8 mouse cellular contexts compared by ENCODE assay signal in the genomic region with DNA sequence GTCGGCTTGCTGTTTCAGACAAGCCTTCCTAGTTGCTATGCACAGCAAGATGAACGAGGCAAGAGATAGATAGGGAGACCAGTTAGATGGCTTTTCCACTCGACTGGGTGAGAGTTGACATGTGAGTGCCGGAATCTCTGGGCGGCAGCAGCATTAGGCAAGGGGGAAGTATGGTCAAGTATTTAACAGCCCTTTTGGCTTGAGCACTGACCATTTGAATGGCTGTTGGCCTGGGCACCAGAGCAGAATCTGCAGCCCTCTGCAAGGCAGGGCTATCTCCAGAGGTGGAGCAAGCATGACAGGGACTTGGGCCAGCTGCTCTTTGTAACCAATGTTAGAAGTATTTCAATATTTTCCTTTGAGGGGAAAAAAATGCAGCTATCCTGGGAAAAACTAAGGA. TPM values are rescaled to one million over a fixed set of nuclear protein-coding genes. Genes with fewer than 3 reads are reported as not detected.
DNase-seq lines count a peak whose midpoint lies in the region; ATAC-seq and TF ChIP-seq lines count a peak whose summit lies in the region.
"Had no signal": no experiment of that assay in that cellular context is flagged by ENCODE, and none has a peak within 500 bp of the region (broad histone marks: within the 10 kb centered on the region; RNA-seq: fewer than 3 reads in every experiment).

No protein-coding gene starts in this region.

- no peaks in the 10 kb centered on the region for H3K9me3 ChIP-seq in stomach, embryonic 15.5 days
- no peaks in the 10 kb centered on the region for H3K9me3 ChIP-seq in stomach, postnatal 0 days (ENCODE audit: control insufficient read depth, low read length)
- no peaks in the 10 kb centered on the region for H3K9me3 ChIP-seq in forebrain, embryonic 14.5 days (replicated peaks; ENCODE audit: control insufficient read depth, low read length)
- H3K9me3 ChIP-seq: midbrain, embryonic 12.5 days had no signal

- no peak for DNase-seq in stomach, postnatal 0 days (ENCODE audit: low spot score)
- peak; percentile 54 to 59 for DNase-seq in heart, adult 9 months (ENCODE audit: low spot score in 2 of 2)
- DNase-seq in kidney, postnatal 25 days = peak; percentile 21 to 49
- no peak for DNase-seq in forebrain, embryonic 14.5 days (ENCODE audit: low spot score)
- no peak for DNase-seq in thymus, postnatal 36 days
- no peak for DNase-seq in spleen, adult 18-20 months

- H3K36me3 ChIP-seq in stomach, embryonic 15.5 days = no peaks in the 10 kb centered on the region
- H3K36me3 ChIP-seq in stomach, postnatal 0 days (ENCODE audit: control insufficient read depth, insufficient read depth, low read length) = no peaks in the 10 kb centered on the region
- no peaks in the 10 kb centered on the region for H3K36me3 ChIP-seq in forebrain, embryonic 14.5 days (ENCODE audit: control insufficient read depth, insufficient read depth, low read length)
- H3K36me3 ChIP-seq: midbrain, embryonic 12.5 days had no signal

- no peak for TF ChIP-seq EP300 in stomach, postnatal 0 days (optimal IDR thresholded peaks at IDR 0.05)

- no peak overlapping the region for H3K4me2 ChIP-seq in stomach, embryonic 15.5 days
- no peak overlapping the region for H3K4me2 ChIP-seq in stomach, postnatal 0 days (replicated peaks; ENCODE audit: low read depth)
- no peak overlapping the region for H3K4me2 ChIP-seq in forebrain, embryonic 14.5 days (ENCODE audit: low read length)
- H3K4me2 ChIP-seq: midbrain, embryonic 12.5 days had no signal

- H3K4me3 ChIP-seq in stomach, embryonic 15.5 days (replicated peaks) = no peak overlapping the region
- H3K4me3 ChIP-seq in stomach, postnatal 0 days (ENCODE audit: low read depth, low read length) = no peak overlapping the region
- no peak overlapping the region for H3K4me3 ChIP-seq in forebrain, embryonic 14.5 days (ENCODE audit: low read depth, low read length)
- H3K4me3 ChIP-seq: midbrain, embryonic 12.5 days had no signal

- ATAC-seq in stomach, embryonic 15.5 days (ENCODE audit: insufficient read depth, low FRiP score, low read depth) = no peak
- ATAC-seq in stomach, postnatal 0 days (ENCODE audit: low FRiP score, low TSS enrichment) = no peak
- no peak for ATAC-seq in forebrain, embryonic 14.5 days

- H3K9ac ChIP-seq in stomach, embryonic 15.5 days = no peak overlapping the region
- H3K9ac ChIP-seq in stomach, postnatal 0 days (ENCODE audit: low read length) = no peak overlapping the region
- H3K9ac ChIP-seq in forebrain, embryonic 14.5 days (ENCODE audit: low read length) = no peak overlapping the region
- H3K9ac ChIP-seq: midbrain, embryonic 12.5 days had no signal

- TF ChIP-seq CTCF in stomach, postnatal 0 days (IDR thresholded peaks at IDR 0.05; ENCODE audit: low read depth) = no peak

- H3K27me3 ChIP-seq in stomach, embryonic 15.5 days (replicated peaks) = no peaks in the 10 kb centered on the region
- H3K27me3 ChIP-seq in stomach, postnatal 0 days (ENCODE audit: control insufficient read depth, insufficient read depth, low read length) = no peaks in the 10 kb centered on the region
- no peaks in the 10 kb centered on the region for H3K27me3 ChIP-seq in forebrain, embryonic 14.5 days (replicated peaks; ENCODE audit: control insufficient read depth, insufficient read depth, low read length)

- H3K27ac ChIP-seq in stomach, embryonic 15.5 days = peak overlapping the region; percentile 21; the same call in 1 of the 2 replicates
- no peak overlapping the region for H3K27ac ChIP-seq in stomach, postnatal 0 days (replicated peaks)
- no peak overlapping the region for H3K27ac ChIP-seq in forebrain, embryonic 14.5 days (ENCODE audit: low read depth, low read length)
- H3K27ac ChIP-seq: midbrain, embryonic 12.5 days had no signal

- WGBS in stomach, embryonic 15.5 days = 37% methylated on average over 5 of the region's 5 CpGs
- WGBS in stomach, postnatal 0 days = 24% methylated on average over 5 of the region's 5 CpGs
- 80% methylated on average over 5 of the region's 5 CpGs for WGBS in forebrain, embryonic 14.5 days

- H3K4me1 ChIP-seq in stomach, embryonic 15.5 days = peaks cover 8% of the 10 kb centered on the region; the same call in 1 of the 2 replicates
- no peaks in the 10 kb centered on the region for H3K4me1 ChIP-seq in stomach, postnatal 0 days (replicated peaks; ENCODE audit: control insufficient read depth, insufficient read depth)
- H3K4me1 ChIP-seq in forebrain, embryonic 14.5 days (ENCODE audit: control insufficient read depth, insufficient read depth, low read length) = peaks cover 3% of the 10 kb centered on the region; the same call in 1 of the 2 replicates

RNA-seq across cellular contexts. Expression of gene Glcci1, which starts 36.5 kb away (rescaled TPM):
- polyA plus RNA-seq in stomach, embryonic 15.5 days (2015; fragmentation: Nextera tagmentation; extraction: Ambion mirVana) = 7.3 and 7.7 TPM in 2 replicates
- 4.0 and 4.1 TPM in 2 replicates for polyA plus RNA-seq in stomach, postnatal 0 days (2015; fragmentation: Nextera tagmentation; extraction: Ambion mirVana)
- polyA plus RNA-seq in forebrain, embryonic 14.5 days (2014; fragmentation: Nextera tagmentation; extraction: Ambion mirVana) = 10.6 and 10.9 TPM in 2 replicates

Comparison
In these comparisons a context has a peak if more than half of its experiments do, and no peak if none do; other contexts are left out.
1. DNase-seq: peak in heart, adult 9 months (2 of 2) and kidney, postnatal 25 days (2 of 2); none in stomach, postnatal 0 days (single experiment), forebrain, embryonic 14.5 days (single experiment), thymus, postnatal 36 days (0 of 2) and spleen, adult 18-20 months (0 of 2).